ENCODE assay signal across 8 mouse cellular contexts in the genomic region with DNA sequence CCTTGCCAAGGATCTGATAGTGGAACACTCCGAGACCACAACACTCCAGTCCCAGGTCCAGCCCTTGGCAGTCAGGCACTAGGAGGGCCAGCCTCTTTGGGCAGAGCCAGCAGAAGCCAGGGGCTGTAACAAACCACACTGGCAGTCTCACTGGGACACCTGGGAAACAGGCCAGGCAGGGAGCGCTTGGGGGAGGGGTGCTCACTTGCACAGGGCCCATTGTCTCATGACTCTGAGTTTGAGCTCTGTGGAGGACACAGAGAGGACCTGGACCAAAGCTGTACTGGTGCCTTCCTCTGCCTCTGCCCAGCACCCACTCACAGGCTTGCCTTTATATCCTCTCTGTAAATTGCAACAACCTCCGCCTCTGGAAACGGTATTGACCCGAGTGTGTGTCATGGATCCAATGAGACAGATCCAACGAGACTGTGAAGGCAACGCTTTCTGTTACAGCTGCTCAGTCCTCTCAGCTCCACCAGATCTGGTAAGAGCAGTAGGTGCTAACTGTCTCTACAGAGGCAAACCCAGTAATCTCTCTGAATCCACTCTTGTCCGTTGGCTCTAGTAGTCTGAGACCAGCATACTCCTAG. TPM values are rescaled to one million over a fixed set of nuclear protein-coding genes. Genes with fewer than 3 reads are reported as not detected.
DNase-seq lines count a peak whose midpoint lies in the region; TF ChIP-seq lines count a peak whose summit lies in the region.

A gene (plus strand): TSS at position 229 of the 590 bp plus-strand sequence.

- H3K4me1 ChIP-seq in embryonic fibroblast, embryonic 13.5 days (ENCODE audit: control insufficient read depth, insufficient read depth, low read length): peaks cover 16% of the 10 kb centered on the region
- peaks cover 36% of the 10 kb centered on the region for H3K4me1 ChIP-seq in limb, embryonic 10.5 days
- peaks cover 41% of the 10 kb centered on the region for H3K4me1 ChIP-seq in midbrain, embryonic 10.5 days
- H3K4me1 ChIP-seq in small intestine, adult 2 months (ENCODE audit: control insufficient read depth, insufficient read depth, insufficient read length, low read length): peaks cover 16% of the 10 kb centered on the region

- DNase-seq in urinary bladder, adult 2 months (ENCODE audit: low spot score): peak; percentile 46
- DNase-seq in urinary bladder, postnatal 25 days (ENCODE audit: low spot score): no peak
- DNase-seq in heart, adult 18-20 months: peak; percentile 88 to 90
- DNase-seq in kidney, adult 18-20 months: peak; percentile 85
- peak; percentile 68 for DNase-seq in limb, embryonic 10.5 days (ENCODE audit: low spot score)
- no peak for DNase-seq in midbrain, embryonic 10.5 days (ENCODE audit: low spot score)

- WGBS in limb, embryonic 10.5 days: 31% methylated on average over 8 of the region's 8 CpGs
- 23% methylated on average over 8 of the region's 8 CpGs for WGBS in midbrain, embryonic 10.5 days
- WGBS in small intestine, adult 2 months: 17% methylated on average over 8 of the region's 8 CpGs

- peak within 1 kb of the TSS; percentile 62 for H3K4me3 ChIP-seq in embryonic fibroblast, embryonic 13.5 days (ENCODE audit: insufficient read depth, low read length)
- peak within 1 kb of the TSS; percentile 70 for H3K4me3 ChIP-seq in limb, embryonic 10.5 days
- peak within 1 kb of the TSS; percentile 81 for H3K4me3 ChIP-seq in midbrain, embryonic 10.5 days
- H3K4me3 ChIP-seq in small intestine, adult 2 months (ENCODE audit: low read depth, low read length): peak within 1 kb of the TSS; percentile 74

- no peaks in the 10 kb centered on the region for H3K27me3 ChIP-seq in limb, embryonic 10.5 days (ENCODE audit: low read depth, poor library complexity, severe bottlenecking)
- no peaks in the 10 kb centered on the region for H3K27me3 ChIP-seq in midbrain, embryonic 10.5 days (ENCODE audit: low read depth, poor library complexity, severe bottlenecking)
- no peaks in the 10 kb centered on the region for H3K27me3 ChIP-seq in small intestine, adult 2 months (ENCODE audit: control insufficient read depth, insufficient read depth, low read length)

- peak; percentile 44 for TF ChIP-seq POLR2A in embryonic fibroblast, embryonic 13.5 days (IDR thresholded peaks at IDR 0.05; ENCODE audit: low read depth, low read length)
- TF ChIP-seq POLR2A in small intestine, adult 2 months (IDR thresholded peaks at IDR 0.05; ENCODE audit: low read depth, low read length): no peak

- H3K9me3 ChIP-seq in limb, embryonic 10.5 days (replicated peaks): no peaks in the 10 kb centered on the region
- no peaks in the 10 kb centered on the region for H3K9me3 ChIP-seq in midbrain, embryonic 10.5 days (replicated peaks)

- H3K36me3 ChIP-seq in limb, embryonic 10.5 days: peaks cover 15% of the 10 kb centered on the region
- H3K36me3 ChIP-seq in midbrain, embryonic 10.5 days: peaks cover 15% of the 10 kb centered on the region
- no peaks in the 10 kb centered on the region; the same call in 1 of the 2 replicates for H3K36me3 ChIP-seq in small intestine, adult 2 months (ENCODE audit: control insufficient read depth, insufficient read depth, low read length)

- H3K27ac ChIP-seq in embryonic fibroblast, embryonic 13.5 days (ENCODE audit: insufficient read depth, low read length): peak within 1 kb of the TSS; percentile 69
- peak within 1 kb of the TSS; percentile 96 for H3K27ac ChIP-seq in limb, embryonic 10.5 days
- H3K27ac ChIP-seq in midbrain, embryonic 10.5 days (replicated peaks): peak within 1 kb of the TSS; percentile 97
- H3K27ac ChIP-seq in small intestine, adult 2 months (ENCODE audit: insufficient read depth, low read depth, low read length): peak within 1 kb of the TSS; percentile 91

- no peak for TF ChIP-seq CTCF in embryonic fibroblast, embryonic 13.5 days (IDR thresholded peaks at IDR 0.05; ENCODE audit: borderline replicate concordance, insufficient read depth, low read length)
- no peak for TF ChIP-seq CTCF in small intestine, adult 2 months (IDR thresholded peaks at IDR 0.05; ENCODE audit: extremely low read depth, insufficient read length, insufficient replicate concordance, low read depth, low read length)

RNA-seq across cellular contexts. Expression of the gene that starts here (rescaled TPM):
- 137 and 145 TPM in 2 replicates for polyA plus RNA-seq in urinary bladder, adult 2 months (2012; rRNA removed)
- 288 and 417 TPM in 2 replicates for polyA plus RNA-seq in embryonic fibroblast, embryonic 13.5 days (2011; ENCODE audit: insufficient read length, low read depth, missing spikeins)
- total RNA-seq in heart, adult 18-20 months (2021): 100 to 1,000 TPM in 1 of 2 experiments, 10 to 100 TPM in 1; 32.6 to 146 TPM
- 312 and 340 TPM in 2 replicates for polyA plus RNA-seq in limb, embryonic 10.5 days (2016; fragmentation: Nextera tagmentation; extraction: Ambion mirVana)
- 312 and 334 TPM in 2 replicates for polyA plus RNA-seq in midbrain, embryonic 10.5 days (2016; fragmentation: Nextera tagmentation; extraction: Ambion mirVana)
- polyA plus RNA-seq in small intestine, adult 2 months (2012; rRNA removed): 160 and 364 TPM in 2 replicates

Comparison
In these comparisons a context has a peak if more than half of its experiments do, and no peak if none do; other contexts are left out.
1. DNase-seq: peak in urinary bladder, adult 2 months (single experiment), heart, adult 18-20 months (2 of 2), kidney, adult 18-20 months (single experiment) and limb, embryonic 10.5 days (single experiment); none in urinary bladder, postnatal 25 days (single experiment) and midbrain, embryonic 10.5 days (single experiment).
2. Peak in every context shown above with its lines, with median percentiles within 50 percentile points of each other: H3K27ac ChIP-seq and H3K4me3 ChIP-seq.